Mouse (Mus musculus) ovary, postnatal 10 days (tissue): ENCODE data around the gene Edem3.

Experiments used
- DNase-seq: peaks from one replicate; pipeline ENCODE4 v3.0.0; 2022; ENCODE audit warnings: low spot score

The Edem3 gene

DNA sequence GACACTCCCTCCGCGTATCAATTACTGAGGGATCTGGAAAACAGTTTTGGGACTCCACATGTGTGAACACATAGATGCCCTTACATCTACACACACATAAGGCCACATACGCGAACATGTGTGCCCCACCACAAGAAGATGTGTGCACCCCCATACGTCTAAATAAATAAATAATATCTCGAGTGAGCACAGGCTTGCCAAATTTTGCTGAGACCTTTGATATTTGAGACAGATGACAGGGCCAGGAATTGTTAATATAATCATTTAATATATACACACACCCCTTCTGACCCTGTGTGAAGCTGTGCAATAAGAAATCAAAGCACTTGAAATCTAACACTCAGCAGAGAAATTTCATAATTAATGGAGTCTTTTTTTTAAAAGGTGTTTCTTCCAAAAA is 109.2 kb downstream of the Edem3 start:
- DNase-seq = no peak
